Mouse (Mus musculus): ENCODE measurements around the gene Col9a2.

GRCm38 (mm10) chr4:121015268-121015659, 23.9 kb upstream of the Col9a2 start:
- TF ChIP-seq CTCF (IDR thresholded peaks at IDR 0.05; ENCODE audit: low read depth, low read length) (no peak), POLR2A (IDR thresholded peaks at IDR 0.05; ENCODE audit: extremely low read depth, insufficient read depth, low read length) (no peak)
